Mouse (Mus musculus) erythroblast, embryonic 14.5 days (primary cell): ENCODE measurements around the gene Zfp385c.

Experiments used
- GATA1 ChIP-seq: IDR thresholded peaks from 2 replicates; pipeline ENCODE4 v1.6.1; 2012; ENCODE audit warnings: low read length, inconsistent platforms, mixed read lengths
- TAL1 ChIP-seq: IDR thresholded peaks from 3 replicates; pipeline ENCODE4 v1.6.1; 2012; ENCODE audit warnings: low read length, inconsistent platforms, mixed read lengths

DNA sequence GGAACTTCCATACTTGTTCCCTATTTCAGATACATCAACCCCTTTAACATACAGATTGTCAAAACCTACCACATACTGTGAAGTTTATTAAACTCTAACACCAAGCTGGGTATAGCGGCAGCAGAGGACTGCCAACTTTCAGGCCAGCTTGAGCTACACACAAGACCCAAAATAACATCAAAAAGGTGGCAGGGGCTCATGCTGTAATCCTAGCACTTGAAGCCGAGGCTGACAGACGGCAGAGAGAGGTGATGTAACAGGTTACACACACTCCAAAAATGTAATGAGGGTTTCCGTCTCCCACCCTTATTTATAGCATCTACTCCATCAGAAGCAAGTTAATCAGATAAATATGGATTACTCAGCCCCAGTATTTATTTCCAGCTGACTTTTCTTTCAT, 96.7 kb downstream of the Zfp385c start:
- TF ChIP-seq GATA1 (no peak), TAL1 (no peak)
